Mouse (Mus musculus) forebrain, embryonic 10.5 days (tissue): ENCODE measurements at regions not wholly inside any gene's neighbourhood (a gene's known extent, or its start where the extent isn't known, plus 50 kb on each side); places are given as distances from the start of the nearest gene placed in this dataset.

ENCODE experiments used
- DNase-seq: peaks from one replicate; pipeline ENCODE4 v3.0.0-alpha.2; 2017; ENCODE audit warnings: low spot score; ENCODE audit errors: extremely low spot score
- H3K27ac ChIP-seq: fragments of 300-500 bp; sonication (generic); 2 replicates; pipeline ENCODE4 v1.5.1; 2016; ENCODE audit warnings: mild to moderate bottlenecking
- H3K27me3 ChIP-seq: fragments of 300-500 bp; sonication (generic); 2 replicates; pipeline ENCODE4 v1.6.1; 2016; ENCODE audit warnings: mild to moderate bottlenecking; ENCODE audit not compliant: poor library complexity, severe bottlenecking
- H3K36me3 ChIP-seq: fragments of 300-500 bp; sonication (generic); replicated peaks from 2 replicates; pipeline ENCODE4 v1.6.1; 2016; ENCODE audit warnings: mild to moderate bottlenecking, moderate library complexity
- H3K4me1 ChIP-seq: fragments of 300-500 bp; sonication (generic); 2 replicates; pipeline ENCODE4 v1.6.1; 2016
- H3K4me3 ChIP-seq: fragments of 300-500 bp; sonication (generic); 2 replicates; pipeline ENCODE4 v1.5.1; 2016; ENCODE audit warnings: mild to moderate bottlenecking, moderate library complexity
- H3K9me3 ChIP-seq: fragments of 300-500 bp; sonication (generic); 2 replicates; pipeline ENCODE4 v1.6.1; 2016; ENCODE audit warnings: mild to moderate bottlenecking, moderate library complexity
- WGBS: fragments of 180-500 bp; shearing (Covaris S2); methylation state at CpG from one replicate; pipeline ENCODE4 v1.1.7; 2016; 5-methylcytosine and 5-hydroxymethylcytosine counted together

- peaks cover 27% of the 10 kb centered on the region for H3K4me1 ChIP-seq
- 87% methylated on average over 4 of the region's 4 CpGs for WGBS
Observed at GRCm38 (mm10) chr8:125315736-125316135, 253.9 kb downstream of the Sipa1l2 start.

GRCm38 (mm10) chr8:125314996-125315395 lies 254.6 kb downstream of the Sipa1l2 start:
- H3K27me3 ChIP-seq = peaks cover 19% of the 10 kb centered on the region
- no peaks in the 10 kb centered on the region for H3K36me3 ChIP-seq
- no peak overlapping the region for H3K27ac ChIP-seq
- no peak for DNase-seq
- H3K4me1 ChIP-seq = peaks cover 33% of the 10 kb centered on the region
- no peaks in the 10 kb centered on the region for H3K9me3 ChIP-seq
- H3K4me3 ChIP-seq = no peak overlapping the region
- WGBS = 89% methylated on average over 6 of the region's 6 CpGs

More at GRCm38 (mm10) chr8:125315736-125316135, 253.9 kb downstream of the Sipa1l2 start:
- DNase-seq = no peak
- Histone ChIP-seq H3K4me3 (no peak overlapping the region), H3K27me3 (peaks cover 12% of the 10 kb centered on the region; the same call in 1 of the 2 replicates), H3K36me3 (no peaks in the 10 kb centered on the region), H3K9me3 (no peaks in the 10 kb centered on the region), H3K27ac (no peak overlapping the region)

- H3K27me3 ChIP-seq = peaks cover 21% of the 10 kb centered on the region
- WGBS = 71% methylated on average over 10 of the region's 10 CpGs
- H3K4me3 ChIP-seq = no peak overlapping the region
- no peak for DNase-seq
- no peaks in the 10 kb centered on the region for H3K9me3 ChIP-seq
- no peaks in the 10 kb centered on the region for H3K36me3 ChIP-seq
- H3K4me1 ChIP-seq = peaks cover 37% of the 10 kb centered on the region
- no peak overlapping the region for H3K27ac ChIP-seq
Observed at GRCm38 (mm10) chr8:125314221-125314984, 255.2 kb downstream of the Sipa1l2 start.

GRCm38 (mm10) chr8:125311228-125312053 lies 257.4 kb downstream of the Disc1 start:
- Histone ChIP-seq H3K4me3 (no peak overlapping the region), H3K9me3 (no peaks in the 10 kb centered on the region), H3K4me1 (peaks cover 58% of the 10 kb centered on the region), H3K27me3 (peaks cover 28% of the 10 kb centered on the region), H3K36me3 (no peaks in the 10 kb centered on the region), H3K27ac (no peak overlapping the region)
- 77% methylated on average over 11 of the region's 11 CpGs for WGBS
- DNase-seq = no peak
